Mouse (Mus musculus): ENCODE results near the gene Atcay. TPM values are rescaled to one million over a fixed set of nuclear protein-coding genes. Genes with fewer than 3 reads are reported as not detected.
A peak's percentile ranks its signal among the peaks of the same experiment; 100 is the strongest.

Atcay gene
- 0.11 and 0.27 TPM in 2 replicates for polyA plus RNA-seq (2014; fragmentation: Nextera tagmentation; extraction: Ambion mirVana)

GRCm38 (mm10) chr10:81230438-81231332, at the start of gene Atcay:
TSS of gene Atcay (minus strand) at chr10:81230833.
- no peak for ATAC-seq (ENCODE audit: insufficient number of reproducible peaks, low FRiP score, low TSS enrichment, low read depth)
- no peak within 1 kb of the TSS for H3K4me3 ChIP-seq (ENCODE audit: low read depth, low read length)
- WGBS, result 11% methylated on average over 27 of the region's 27 CpGs
- H3K4me2 ChIP-seq (ENCODE audit: low read depth, severe bottlenecking), result 0 out of 2 replicates have a peak within 1 kb of the TSS, but pooled peaks have one; percentile 3
- DNase-seq (ENCODE audit: low spot score), result peak; percentile 52
- H3K4me1 ChIP-seq (ENCODE audit: control insufficient read depth, insufficient read depth, low read length), result 0 out of 2 replicates have a peak, but pooled peaks cover 3% of the 10 kb centered on the region
- no peak within 1 kb of the TSS for H3K27ac ChIP-seq (replicated peaks; ENCODE audit: low read depth, low read length)
- H3K9ac ChIP-seq (ENCODE audit: low read length), result no peak within 1 kb of the TSS
- H3K27me3 ChIP-seq (ENCODE audit: control insufficient read depth, insufficient read depth, low read length), result peaks cover 25% of the 10 kb centered on the region
- no peaks in the 10 kb centered on the region for H3K9me3 ChIP-seq (ENCODE audit: control insufficient read depth, low read length)
- no peaks in the 10 kb centered on the region for H3K36me3 ChIP-seq (ENCODE audit: control insufficient read depth, insufficient read depth, low read length)

GRCm38 (mm10) chr10:81279496-81279895, 48.9 kb upstream of the Atcay start:
- 34% methylated on average over 10 of the region's 10 CpGs for WGBS
- Histone ChIP-seq H3K27ac (replicated peaks; ENCODE audit: low read depth, low read length) (no peak overlapping the region), H3K4me2 (ENCODE audit: low read depth, severe bottlenecking) (0 out of 2 replicates have a peak overlapping the region, but pooled peaks have one; percentile 11), H3K9me3 (ENCODE audit: control insufficient read depth, low read length) (no peaks in the 10 kb centered on the region), H3K27me3 (ENCODE audit: control insufficient read depth, insufficient read depth, low read length) (peaks cover 31% of the 10 kb centered on the region), H3K4me3 (ENCODE audit: low read depth, low read length) (no peak overlapping the region), H3K9ac (ENCODE audit: low read length) (no peak overlapping the region), H3K4me1 (ENCODE audit: control insufficient read depth, insufficient read depth, low read length) (0 out of 2 replicates have a peak, but pooled peaks cover 2% of the 10 kb centered on the region), H3K36me3 (ENCODE audit: control insufficient read depth, insufficient read depth, low read length) (no peaks in the 10 kb centered on the region)
- ATAC-seq (ENCODE audit: insufficient number of reproducible peaks, low FRiP score, low TSS enrichment, low read depth), result no peak
- DNase-seq (ENCODE audit: low spot score), result no peak

DNA sequence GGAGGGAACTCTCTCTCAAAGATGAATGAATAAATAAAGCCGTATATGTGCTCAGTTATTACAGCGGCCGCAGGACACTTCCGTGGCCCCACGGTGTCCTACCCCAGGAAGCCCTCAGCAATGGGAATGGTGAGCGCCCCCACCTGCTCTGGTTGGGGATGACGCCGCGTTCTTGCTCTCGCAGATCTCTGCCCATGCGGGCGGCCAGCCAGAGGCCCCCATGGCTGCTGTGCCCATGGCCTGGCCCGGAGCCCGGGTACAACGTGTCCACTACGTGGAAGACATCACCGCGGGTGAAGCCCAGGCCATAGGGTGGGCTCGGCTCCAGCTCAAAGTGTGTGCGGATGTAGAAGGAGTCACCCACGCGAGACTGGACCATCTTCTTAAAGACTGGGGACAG, 47.0 kb upstream of the Atcay start:
- peaks cover 2% of the 10 kb centered on the region; the same call in 1 of the 2 replicates for H3K36me3 ChIP-seq (ENCODE audit: control insufficient read depth, insufficient read depth, low read length)
- 0 out of 2 replicates have a peak, but pooled peaks cover 2% of the 10 kb centered on the region for H3K4me1 ChIP-seq (ENCODE audit: control insufficient read depth, insufficient read depth, low read length)
- H3K27me3 ChIP-seq (ENCODE audit: control insufficient read depth, insufficient read depth, low read length), result peaks cover 13% of the 10 kb centered on the region
- H3K9me3 ChIP-seq (ENCODE audit: control insufficient read depth, low read length), result no peaks in the 10 kb centered on the region
- no peak for ATAC-seq (ENCODE audit: insufficient number of reproducible peaks, low FRiP score, low TSS enrichment, low read depth)
- H3K9ac ChIP-seq (ENCODE audit: low read length), result no peak overlapping the region
- H3K4me2 ChIP-seq (ENCODE audit: low read depth, severe bottlenecking), result no peak overlapping the region
- 76% methylated on average over 22 of the region's 22 CpGs for WGBS
- no peak overlapping the region for H3K4me3 ChIP-seq (ENCODE audit: low read depth, low read length)
- no peak for DNase-seq (ENCODE audit: low spot score)
- H3K27ac ChIP-seq (replicated peaks; ENCODE audit: low read depth, low read length), result no peak overlapping the region

GRCm38 (mm10) chr10:81273842-81274241, 43.2 kb upstream of the Atcay start:
- no peaks in the 10 kb centered on the region for H3K4me1 ChIP-seq (ENCODE audit: control insufficient read depth, insufficient read depth, low read length)
- no peak for DNase-seq (ENCODE audit: low spot score)
- no peak overlapping the region for H3K27ac ChIP-seq (replicated peaks; ENCODE audit: low read depth, low read length)
- no peak overlapping the region for H3K4me2 ChIP-seq (ENCODE audit: low read depth, severe bottlenecking)
- no peaks in the 10 kb centered on the region for H3K27me3 ChIP-seq (ENCODE audit: control insufficient read depth, insufficient read depth, low read length)
- peaks cover 12% of the 10 kb centered on the region for H3K36me3 ChIP-seq (ENCODE audit: control insufficient read depth, insufficient read depth, low read length)
- WGBS, result 95% methylated on average over 19 of the region's 19 CpGs
- no peaks in the 10 kb centered on the region for H3K9me3 ChIP-seq (ENCODE audit: control insufficient read depth, low read length)
- ATAC-seq (ENCODE audit: insufficient number of reproducible peaks, low FRiP score, low TSS enrichment, low read depth), result no peak
- no peak overlapping the region for H3K9ac ChIP-seq (ENCODE audit: low read length)
- H3K4me3 ChIP-seq (ENCODE audit: low read depth, low read length), result no peak overlapping the region

- 95% methylated on average over 21 of the region's 21 CpGs for WGBS
- ATAC-seq (ENCODE audit: insufficient number of reproducible peaks, low FRiP score, low TSS enrichment, low read depth), result no peak
- no peak overlapping the region for H3K27ac ChIP-seq (replicated peaks; ENCODE audit: low read depth, low read length)
- H3K27me3 ChIP-seq (ENCODE audit: control insufficient read depth, insufficient read depth, low read length), result no peaks in the 10 kb centered on the region
- H3K4me1 ChIP-seq (ENCODE audit: control insufficient read depth, insufficient read depth, low read length), result no peaks in the 10 kb centered on the region
- H3K4me2 ChIP-seq (ENCODE audit: low read depth, severe bottlenecking), result no peak overlapping the region
- H3K36me3 ChIP-seq (ENCODE audit: control insufficient read depth, insufficient read depth, low read length), result peaks cover 12% of the 10 kb centered on the region
- no peak overlapping the region for H3K4me3 ChIP-seq (ENCODE audit: low read depth, low read length)
- H3K9ac ChIP-seq (ENCODE audit: low read length), result no peak overlapping the region
- H3K9me3 ChIP-seq (ENCODE audit: control insufficient read depth, low read length), result no peaks in the 10 kb centered on the region
- DNase-seq (ENCODE audit: low spot score), result no peak
These were observed 41.7 kb upstream of the Atcay start for GRCm38 (mm10) chr10:81272356-81272755.

DNA sequence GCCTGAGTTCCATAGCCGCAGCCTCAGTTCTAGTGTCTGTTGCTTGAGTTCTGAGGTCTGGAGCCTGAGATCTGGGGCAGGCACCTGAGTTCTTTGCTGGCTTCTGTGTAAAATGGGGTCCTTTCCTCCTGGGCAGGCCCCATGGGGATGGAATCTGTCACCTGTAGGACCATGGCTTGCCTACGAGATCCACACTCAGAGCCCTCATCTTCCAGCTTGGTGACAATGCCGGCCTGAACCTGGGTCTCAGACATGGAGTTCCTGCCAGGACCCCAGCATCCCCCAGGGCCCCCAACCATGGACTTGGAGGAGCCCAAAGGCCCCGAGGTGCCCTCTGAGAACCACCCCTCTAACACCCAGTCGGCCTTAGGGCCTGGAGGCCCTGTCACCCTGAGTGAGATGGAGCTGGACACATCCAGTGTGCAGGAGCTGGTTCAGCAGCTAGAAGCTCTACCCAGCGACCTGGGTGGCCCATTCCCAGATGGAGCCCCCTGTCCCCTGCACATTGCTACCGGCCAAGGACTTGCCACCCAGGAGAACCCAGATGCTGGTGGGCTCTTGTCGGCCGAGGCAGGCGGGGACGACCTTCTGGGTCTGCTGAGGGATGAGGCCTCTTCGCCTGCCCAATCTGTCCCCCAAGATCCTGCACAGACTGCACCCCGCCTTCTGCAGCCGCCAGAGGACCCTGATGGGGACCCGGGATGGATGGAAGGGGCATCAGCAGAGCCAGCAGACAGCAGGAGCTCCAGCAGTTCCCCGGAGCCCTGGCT, 38.2 kb upstream of the Atcay start:
- Histone ChIP-seq H3K9ac (ENCODE audit: low read length) (peak overlapping the region; percentile 67), H3K36me3 (ENCODE audit: control insufficient read depth, insufficient read depth, low read length) (peaks cover 19% of the 10 kb centered on the region), H3K9me3 (ENCODE audit: control insufficient read depth, low read length) (no peaks in the 10 kb centered on the region), H3K27ac (replicated peaks; ENCODE audit: low read depth, low read length) (no peak overlapping the region), H3K4me3 (ENCODE audit: low read depth, low read length) (peak overlapping the region; percentile 65), H3K4me2 (ENCODE audit: low read depth, severe bottlenecking) (peak overlapping the region; percentile 53), H3K27me3 (ENCODE audit: control insufficient read depth, insufficient read depth, low read length) (no peaks in the 10 kb centered on the region), H3K4me1 (ENCODE audit: control insufficient read depth, insufficient read depth, low read length) (0 out of 2 replicates have a peak, but pooled peaks cover 2% of the 10 kb centered on the region)
- DNase-seq (ENCODE audit: low spot score), result no peak
- WGBS, result 83% methylated on average over 16 of the region's 16 CpGs
- ATAC-seq (ENCODE audit: insufficient number of reproducible peaks, low FRiP score, low TSS enrichment, low read depth), result no peak

- WGBS, result 3% methylated on average over 23 of the region's 23 CpGs
- H3K27ac ChIP-seq (replicated peaks; ENCODE audit: low read depth, low read length), result no peak overlapping the region
- DNase-seq (ENCODE audit: low spot score) (peak; percentile 84), ATAC-seq (ENCODE audit: insufficient number of reproducible peaks, low FRiP score, low TSS enrichment, low read depth) (peak; percentile 15; the same call in 1 of the 2 replicates)
- peak overlapping the region; percentile 67 for H3K9ac ChIP-seq (ENCODE audit: low read length)
- peak overlapping the region; percentile 53 for H3K4me2 ChIP-seq (ENCODE audit: low read depth, severe bottlenecking)
- 0 out of 2 replicates have a peak, but pooled peaks cover 2% of the 10 kb centered on the region for H3K4me1 ChIP-seq (ENCODE audit: control insufficient read depth, insufficient read depth, low read length)
- no peaks in the 10 kb centered on the region for H3K27me3 ChIP-seq (ENCODE audit: control insufficient read depth, insufficient read depth, low read length)
- peak overlapping the region; percentile 65 for H3K4me3 ChIP-seq (ENCODE audit: low read depth, low read length)
- H3K36me3 ChIP-seq (ENCODE audit: control insufficient read depth, insufficient read depth, low read length), result peaks cover 20% of the 10 kb centered on the region
- no peaks in the 10 kb centered on the region for H3K9me3 ChIP-seq (ENCODE audit: control insufficient read depth, low read length)
These were observed 37.4 kb upstream of the Atcay start for GRCm38 (mm10) chr10:81268056-81268455.
